Mouse (Mus musculus): ENCODE data around the gene Siglecf.

Siglecf gene

GRCm38 (mm10) chr7:43378226-43378625 is 27.1 kb downstream of the Siglecf start:
- DNase-seq (ENCODE audit: low spot score in 2 of 2), result peak; percentile 29 to 60

DNA sequence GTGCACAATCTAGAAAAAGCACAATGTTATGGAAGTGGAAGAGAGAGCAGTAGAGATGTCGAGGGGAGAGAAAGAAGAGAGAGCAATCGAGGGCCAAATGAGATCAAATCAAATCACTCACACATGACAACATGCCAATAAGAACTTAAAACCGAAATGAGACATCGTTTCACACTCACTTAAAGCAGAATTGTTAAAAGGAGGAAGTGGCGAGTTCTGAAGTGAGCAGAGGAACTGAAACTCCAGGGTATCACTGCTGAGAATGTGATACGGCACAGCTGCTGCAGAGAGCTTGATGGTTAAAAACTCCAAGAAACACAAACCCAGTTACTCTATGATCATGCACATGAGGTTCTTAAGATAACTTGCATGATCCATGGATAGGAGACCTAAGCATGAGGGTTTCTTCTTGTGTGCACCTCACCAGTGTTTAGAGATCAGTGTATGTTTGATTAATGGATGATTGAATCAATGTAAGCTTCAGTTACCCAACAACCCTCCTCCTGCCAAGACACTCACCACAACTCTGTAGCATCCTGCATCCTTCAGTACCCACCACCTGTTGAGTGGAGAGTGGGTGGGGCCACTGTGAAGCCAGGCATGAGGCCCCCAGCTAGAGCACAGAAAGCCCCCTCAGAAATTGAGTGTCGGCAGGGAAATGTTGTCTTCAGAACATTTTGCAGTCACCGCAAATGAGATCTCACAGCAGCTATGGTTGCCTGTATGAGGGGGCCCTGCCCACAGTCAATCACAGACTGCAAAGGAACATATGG is 41.4 kb downstream of the Siglecf start:
- no peak for DNase-seq (ENCODE audit: low spot score in 2 of 2)

- no peak for DNase-seq (ENCODE audit: low spot score in 2 of 2)
These were observed 48.4 kb downstream of the Siglecf start for GRCm38 (mm10) chr7:43399501-43399900.

GRCm38 (mm10) chr7:43402718-43403117 is 51.6 kb downstream of the Siglecf start:
- DNase-seq (ENCODE audit: low spot score in 2 of 2), result no peak

- no peak for DNase-seq (ENCODE audit: low spot score in 2 of 2)
These were observed 56.4 kb downstream of the Siglecf start for GRCm38 (mm10) chr7:43407573-43407972.

- no peak for DNase-seq (ENCODE audit: low spot score in 2 of 2)
These were observed 57.0 kb downstream of the Siglecf start, which contains the start of gene Siglecg for GRCm38 (mm10) chr7:43408131-43408553. TSS of gene Siglecg (plus strand) at chr7:43408204.

DNA sequence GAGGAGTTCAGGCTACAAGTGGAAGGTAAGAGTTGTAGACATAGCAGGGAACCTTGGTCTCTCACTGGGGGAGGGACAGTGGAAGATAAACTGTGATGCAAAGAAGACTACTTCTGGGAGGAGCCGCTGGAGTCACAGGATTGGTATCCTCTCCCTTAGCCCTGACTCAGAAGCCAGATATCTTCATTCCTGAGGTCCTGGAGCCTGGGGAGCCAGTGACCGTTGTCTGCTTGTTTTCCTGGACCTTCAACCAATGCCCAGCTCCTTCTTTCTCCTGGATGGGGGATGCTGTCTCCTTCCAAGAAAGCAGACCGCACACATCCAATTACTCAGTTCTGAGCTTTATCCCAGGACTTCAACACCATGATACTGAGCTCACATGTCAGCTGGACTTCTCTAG is 57.9 kb downstream of the Siglecf start:
- DNase-seq (ENCODE audit: low spot score in 2 of 2), result no peak

Data from right cerebral cortex, adult 2 months (tissue).